Mouse (Mus musculus): Measurements from ENCODE around the gene Dnaaf3.

Dnaaf3 gene

GRCm38 (mm10) chr7:4521231-4522003 is 10.8 kb downstream of the Dnaaf3 start:
- no peak for DNase-seq (ENCODE audit: low read depth, low spot score)

GRCm38 (mm10) chr7:4518487-4518886 is 13.8 kb downstream of the Dnaaf3 start:
- DNase-seq (ENCODE audit: low read depth, low spot score), result no peak

GRCm38 (mm10) chr7:4516332-4517050 is 15.8 kb downstream of the Dnaaf3 start, which contains the start of gene Tnnt1:
Tnnt1 (minus strand) TSS chr7:4516382.
- DNase-seq (ENCODE audit: low read depth, low spot score), result no peak

GRCm38 (mm10) chr7:4515853-4516252 is 16.4 kb downstream of the Dnaaf3 start:
- no peak for DNase-seq (ENCODE audit: low read depth, low spot score)

GRCm38 (mm10) chr7:4513829-4514712 is 18.2 kb downstream of the Dnaaf3 start:
- DNase-seq (ENCODE audit: low read depth, low spot score), result no peak

GRCm38 (mm10) chr7:4513236-4513635 is 19.0 kb downstream of the Dnaaf3 start:
- DNase-seq (ENCODE audit: low read depth, low spot score), result no peak

- no peak for DNase-seq (ENCODE audit: low read depth, low spot score)
Measured at GRCm38 (mm10) chr7:4511489-4512224, 20.6 kb downstream of the Dnaaf3 start.

GRCm38 (mm10) chr7:4509863-4510608 is 22.2 kb downstream of the Dnaaf3 start:
- peak; percentile 54 for DNase-seq (ENCODE audit: low read depth, low spot score)

- DNase-seq (ENCODE audit: low read depth, low spot score), result no peak
Measured at GRCm38 (mm10) chr7:4508739-4509116, 23.5 kb downstream of the Dnaaf3 start.

- no peak for DNase-seq (ENCODE audit: low read depth, low spot score)
Measured at GRCm38 (mm10) chr7:4508062-4508738, 24.1 kb downstream of the Dnaaf3 start.

GRCm38 (mm10) chr7:4507220-4507619 is 25.0 kb downstream of the Dnaaf3 start:
- no peak for DNase-seq (ENCODE audit: low read depth, low spot score)

GRCm38 (mm10) chr7:4504646-4505435 is 27.4 kb downstream of the Dnaaf3 start:
- DNase-seq (ENCODE audit: low read depth, low spot score), result no peak

GRCm38 (mm10) chr7:4503858-4504257 is 28.4 kb downstream of the Dnaaf3 start:
- DNase-seq (ENCODE audit: low read depth, low spot score), result no peak

GRCm38 (mm10) chr7:4503100-4503499 is 29.2 kb downstream of the Dnaaf3 start:
- no peak for DNase-seq (ENCODE audit: low read depth, low spot score)

GRCm38 (mm10) chr7:4502421-4503090 is 29.7 kb downstream of the Dnaaf3 start:
- peak; percentile 71 for DNase-seq (ENCODE audit: low read depth, low spot score)

- peak; percentile 87 for DNase-seq (ENCODE audit: low read depth, low spot score)
Measured at GRCm38 (mm10) chr7:4501558-4502397, 30.5 kb downstream of the Dnaaf3 start, which contains the start of gene Ppp1r12c. Ppp1r12c (minus strand) TSS chr7:4501680.

GRCm38 (mm10) chr7:4500892-4501471 is 31.3 kb downstream of the Dnaaf3 start:
- no peak for DNase-seq (ENCODE audit: low read depth, low spot score)
